Mouse (Mus musculus): ENCODE measurements around the gene Slc35e3. TPM values are rescaled to one million over a fixed set of nuclear protein-coding genes. Genes with fewer than 3 reads are reported as not detected.

Slc35e3 gene
- total and polyA plus RNA-seq, 3 experiments = 2.2 to 9.7 (median 5.0) TPM

GRCm38 (mm10) chr10:117779581-117780305 is 33.6 kb upstream of the Slc35e3 start:
- H3K9ac ChIP-seq (ENCODE audit: insufficient read depth, low read depth) = no peak overlapping the region
- H3K4me1 ChIP-seq (ENCODE audit: control insufficient read depth in 1 of 2, insufficient read depth in 2 of 2) = peaks cover 5 to 18% of the 10 kb centered on the region in 2 experiments; a peak in 1 of 4 replicates
- peaks cover 61 to 92% of the 10 kb centered on the region in 2 experiments for H3K36me3 ChIP-seq (replicated peaks in 1 of 2; ENCODE audit: control insufficient read depth in 1 of 2, insufficient read depth in 1 of 2, low read length in 1 of 2)
- in situ Hi-C loops (cut with MboI; ENCODE audit: low pct_ligation_motif_present, low pct_unique_long_range_greater_than_20kb, low sequenced_read_pairs) = no loop called here
- TF ChIP-seq MAX (IDR thresholded peaks at IDR 0.05; ENCODE audit: low read length) = no peak
- no peak for TF ChIP-seq ZNF384 (IDR thresholded peaks at IDR 0.05; ENCODE audit: low read depth, low read length)
- TF ChIP-seq ETS1 (conservative IDR thresholded peaks at IDR 0.05; ENCODE audit: low read depth, low read length) = no peak
- no peak for TF ChIP-seq MAFK (IDR thresholded peaks at IDR 0.05; ENCODE audit: insufficient replicate concordance, low read length)
- TF ChIP-seq CHD2 (IDR thresholded peaks at IDR 0.05; ENCODE audit: low read length) = no peak
- no peak for TF ChIP-seq NRF1 (IDR thresholded peaks at IDR 0.05; ENCODE audit: low read depth, low read length)
- TF ChIP-seq USF2 (conservative IDR thresholded peaks at IDR 0.05; ENCODE audit: low read depth, low read length) = no peak
- TF ChIP-seq PAX5 (IDR thresholded peaks at IDR 0.05; ENCODE audit: low read length) = no peak
- no peak for TF ChIP-seq IRF4 (IDR thresholded peaks at IDR 0.05; ENCODE audit: low read depth, low read length)
- TF ChIP-seq TBP (conservative IDR thresholded peaks at IDR 0.05; ENCODE audit: low read depth, low read length) = no peak
- TF ChIP-seq NELFE (IDR thresholded peaks at IDR 0.05; ENCODE audit: low read depth, low read length) = no peak
- TF ChIP-seq POLR2A (IDR thresholded peaks at IDR 0.05; ENCODE audit: low read depth, low read length) = no peak
- TF ChIP-seq EP300 (IDR thresholded peaks at IDR 0.05; ENCODE audit: low read length) = no peak
- TF ChIP-seq KAT2A (IDR thresholded peaks at IDR 0.05; ENCODE audit: insufficient replicate concordance, low read length) = no peak
- TF ChIP-seq RCOR1 (conservative IDR thresholded peaks at IDR 0.05; ENCODE audit: low read depth, low read length) = no peak
- TF ChIP-seq SMC3 (IDR thresholded peaks at IDR 0.05; ENCODE audit: low read depth, low read length) = no peak
- no peak for TF ChIP-seq ZKSCAN1 (IDR thresholded peaks at IDR 0.05; ENCODE audit: borderline replicate concordance, low read depth, low read length)
- DNase-seq (ENCODE audit: extremely low read depth) = no peak
- H3K4me2 ChIP-seq (ENCODE audit: insufficient read depth, low read depth, poor library complexity, severe bottlenecking) = no peak overlapping the region
- dilution Hi-C loops (cut with MboI; ENCODE audit: extremely low pct_ligation_motif_present, extremely low pct_unique_long_range_greater_than_20kb, low sequenced_read_pairs) = no loop called here
- H3K4me3 ChIP-seq (replicated peaks in 1 of 3; ENCODE audit: low read depth in 2 of 3, low read length in 2 of 3, poor library complexity in 1 of 3) = no peak overlapping the region
- no peaks in the 10 kb centered on the region for H3K9me3 ChIP-seq (replicated peaks; ENCODE audit: low read length)
- H3K27ac ChIP-seq (ENCODE audit: insufficient read depth, low read depth) = no peak overlapping the region
- no peaks in the 10 kb centered on the region for H3K27me3 ChIP-seq (replicated peaks)
- H3K79me2 ChIP-seq (replicated peaks; ENCODE audit: control insufficient read depth, extremely low read depth, insufficient read depth, poor library complexity, severe bottlenecking) = no peaks in the 10 kb centered on the region

GRCm38 (mm10) chr10:117778951-117779350 is 32.8 kb upstream of the Slc35e3 start:
- H3K36me3 ChIP-seq (replicated peaks in 1 of 2; ENCODE audit: control insufficient read depth in 1 of 2, insufficient read depth in 1 of 2, low read length in 1 of 2) = peaks cover 64 to 94% of the 10 kb centered on the region in 2 experiments
- TF ChIP-seq MYC (IDR thresholded peaks at IDR 0.05; ENCODE audit: low read depth, low read length) (no peak), RCOR1 (conservative IDR thresholded peaks at IDR 0.05; ENCODE audit: low read depth, low read length) (no peak), CHD1 (IDR thresholded peaks at IDR 0.05; ENCODE audit: low read depth, low read length) (no peak), E2F4 (IDR thresholded peaks at IDR 0.05; ENCODE audit: insufficient replicate concordance, low read depth, low read length) (no peak), CTCF (conservative IDR thresholded peaks at IDR 0.05 in 1 of 2, IDR thresholded peaks at IDR 0.05 in 1 of 2; ENCODE audit: low read depth in 2 of 2, low read length in 2 of 2) (no peak), SIN3A (IDR thresholded peaks at IDR 0.05; ENCODE audit: low read length) (no peak), MAFK (IDR thresholded peaks at IDR 0.05; ENCODE audit: insufficient replicate concordance, low read length) (no peak), ZC3H11A (IDR thresholded peaks at IDR 0.05; ENCODE audit: low read depth, low read length) (no peak), HCFC1 (IDR thresholded peaks at IDR 0.05; ENCODE audit: low read depth, low read length) (no peak), UBTF (IDR thresholded peaks at IDR 0.05; ENCODE audit: low read depth, low read length) (no peak), ZMIZ1 (IDR thresholded peaks at IDR 0.05; ENCODE audit: low read depth, low read length) (no peak), USF1 (IDR thresholded peaks at IDR 0.05; ENCODE audit: low read depth, low read length) (no peak), USF2 (conservative IDR thresholded peaks at IDR 0.05; ENCODE audit: low read depth, low read length) (no peak), KAT2A (IDR thresholded peaks at IDR 0.05; ENCODE audit: insufficient replicate concordance, low read length) (no peak), MXI1 (IDR thresholded peaks at IDR 0.05; ENCODE audit: low read depth, low read length) (no peak), BHLHE40 (IDR thresholded peaks at IDR 0.05; ENCODE audit: low read depth, low read length) (no peak), JUN (IDR thresholded peaks at IDR 0.05; ENCODE audit: insufficient read depth, low read depth, low read length) (no peak), NRF1 (IDR thresholded peaks at IDR 0.05; ENCODE audit: low read depth, low read length) (no peak)
- H3K27ac ChIP-seq (ENCODE audit: insufficient read depth, low read depth) = no peak overlapping the region
- in situ Hi-C loops (cut with MboI; ENCODE audit: low pct_ligation_motif_present, low pct_unique_long_range_greater_than_20kb, low sequenced_read_pairs) (no loop called here), dilution Hi-C loops (cut with MboI; ENCODE audit: extremely low pct_ligation_motif_present, extremely low pct_unique_long_range_greater_than_20kb, low sequenced_read_pairs) (no loop called here)
- DNase-seq (ENCODE audit: extremely low read depth) = no peak
- no peak overlapping the region for H3K9ac ChIP-seq (ENCODE audit: insufficient read depth, low read depth)
- H3K27me3 ChIP-seq (replicated peaks) = no peaks in the 10 kb centered on the region
- H3K4me2 ChIP-seq (ENCODE audit: insufficient read depth, low read depth, poor library complexity, severe bottlenecking) = no peak overlapping the region
- no peaks in the 10 kb centered on the region for H3K79me2 ChIP-seq (replicated peaks; ENCODE audit: control insufficient read depth, extremely low read depth, insufficient read depth, poor library complexity, severe bottlenecking)
- H3K4me1 ChIP-seq (ENCODE audit: control insufficient read depth in 1 of 2, insufficient read depth in 2 of 2) = peaks cover 5 to 18% of the 10 kb centered on the region in 2 experiments; a peak in 1 of 4 replicates
- no peaks in the 10 kb centered on the region for H3K9me3 ChIP-seq (replicated peaks; ENCODE audit: low read length)
- no peak overlapping the region for H3K4me3 ChIP-seq (replicated peaks in 1 of 3; ENCODE audit: low read depth in 2 of 3, low read length in 2 of 3, poor library complexity in 1 of 3)

All from CH12.LX (cell line).